Mouse (Mus musculus) MEL (cell line): ENCODE results near the gene Tmco4. TPM values are rescaled to one million over a fixed set of nuclear protein-coding genes. Genes with fewer than 3 reads are reported as not detected.
A peak's percentile ranks its signal among the peaks of the same experiment; 100 is the strongest.

Experiments
- DNase-seq: peaks from one replicate; pipeline ENCODE4 v3.0.0; 2011; ENCODE audit warnings: low read depth, low spot score
- H3K27ac ChIP-seq: 2 replicates; pipeline ENCODE4 v1.5.1; 2012; ENCODE audit warnings: low read depth, mild to moderate bottlenecking, control low read depth, low read length, moderate library complexity; ENCODE audit not compliant: control insufficient read depth
- H3K27me3 ChIP-seq, 2 experiments: fragments of 150-350 bp in 1 of 2; sonication (generic) in 1 of 2; 2 replicates each; pipeline ENCODE4 v1.6.1; 2012; ENCODE audit warnings: low read length in 2 of 2, mild to moderate bottlenecking in 2 of 2, improper control_type of control experiment in 1 of 2, moderate library complexity in 1 of 2; ENCODE audit not compliant: insufficient read depth in 2 of 2, control insufficient read depth in 1 of 2
- H3K36me3 ChIP-seq, 2 experiments: 2 replicates each; pipeline ENCODE4 v1.6.1; 2012 to 2014; ENCODE audit warnings: low read length in 2 of 2, improper control_type of control experiment in 1 of 2, inconsistent platforms in 1 of 2, mild to moderate bottlenecking in 1 of 2; ENCODE audit not compliant: insufficient read depth in 2 of 2, control insufficient read depth in 1 of 2
- H3K4me1 ChIP-seq, 2 experiments: fragments of 150-350 bp in 1 of 2; sonication (generic) in 1 of 2; 2 replicates each; pipeline ENCODE4 v1.6.1; 2012; ENCODE audit warnings: low read length in 2 of 2, improper control_type of control experiment in 1 of 2, mild to moderate bottlenecking in 1 of 2; ENCODE audit not compliant: insufficient read depth in 2 of 2, control insufficient read depth in 1 of 2
- H3K4me3 ChIP-seq, 2 experiments: fragments of 150-350 bp in 1 of 2; sonication (generic) in 1 of 2; 2 replicates each; pipeline ENCODE4 v1.5.1; 2012; ENCODE audit warnings: low read depth in 2 of 2, low read length in 2 of 2, mild to moderate bottlenecking in 2 of 2, moderate library complexity in 2 of 2, control low read depth in 1 of 2, improper control_type of control experiment in 1 of 2; ENCODE audit not compliant: control insufficient read depth in 1 of 2, insufficient read depth in 1 of 2
- H3K79me2 ChIP-seq: 2 replicates; pipeline ENCODE4 v1.6.1; 2012; ENCODE audit warnings: mild to moderate bottlenecking, low read length, moderate library complexity; ENCODE audit not compliant: control insufficient read depth, poor library complexity, insufficient read depth
- H3K9ac ChIP-seq: 2 replicates; pipeline ENCODE4 v1.6.1; 2012; ENCODE audit warnings: low read depth, mild to moderate bottlenecking, control low read depth, low read length, moderate library complexity; ENCODE audit not compliant: control insufficient read depth, poor library complexity, severe bottlenecking
- H3K9me3 ChIP-seq: fragments of 150-350 bp; sonication (generic); replicated peaks from 2 replicates; pipeline ENCODE4 v1.6.1; 2012; ENCODE audit warnings: mild to moderate bottlenecking, low read length, improper control_type of control experiment, moderate library complexity; ENCODE audit not compliant: insufficient read depth
- BHLHE40 ChIP-seq: IDR thresholded peaks from 2 replicates; pipeline ENCODE4 v1.6.1; 2012; ENCODE audit warnings: low read depth, mild to moderate bottlenecking, inconsistent platforms, low read length, improper control_type of control experiment, borderline replicate concordance
- CHD1 ChIP-seq: IDR thresholded peaks from 2 replicates; pipeline ENCODE4 v1.6.1; 2012; ENCODE audit warnings: low read depth, mild to moderate bottlenecking, inconsistent platforms, low read length, improper control_type of control experiment
- CTCF ChIP-seq, 3 experiments: IDR thresholded peaks in 2 of 3; conservative IDR thresholded peaks in 1 of 3; 2 replicates each; pipeline ENCODE4 v1.5.1; 2011 to 2012; ENCODE audit warnings: low read length in 3 of 3, low read depth in 2 of 3, mild to moderate bottlenecking in 2 of 3, improper control_type of control experiment in 1 of 3, inconsistent platforms in 1 of 3, mixed read lengths in 1 of 3, moderate library complexity in 1 of 3; ENCODE audit not compliant: control insufficient read depth in 1 of 3, insufficient read depth in 1 of 3, poor library complexity in 1 of 3, severe bottlenecking in 1 of 3
- EP300 ChIP-seq, 2 experiments: IDR thresholded peaks; 2 replicates each; pipeline ENCODE4 v1.6.1; 2011; ENCODE audit warnings: improper control_type of control experiment in 2 of 2, low read length in 2 of 2, low read depth in 1 of 2, mild to moderate bottlenecking in 1 of 2
- ETS1 ChIP-seq: IDR thresholded peaks from 2 replicates; pipeline ENCODE4 v1.6.1; 2012; ENCODE audit warnings: low read depth, mild to moderate bottlenecking, inconsistent platforms, low read length, improper control_type of control experiment, moderate library complexity
- GABPA ChIP-seq: IDR thresholded peaks from 2 replicates; pipeline ENCODE4 v1.6.1; 2012; ENCODE audit warnings: low read depth, mild to moderate bottlenecking, inconsistent platforms, low read length, improper control_type of control experiment, moderate library complexity
- JUND ChIP-seq: IDR thresholded peaks from 2 replicates; pipeline ENCODE4 v1.6.1; 2011; ENCODE audit warnings: low read depth, mild to moderate bottlenecking, improper control_type of control experiment, low read length
- MAFK ChIP-seq: IDR thresholded peaks from 2 replicates; pipeline ENCODE4 v1.6.1; 2011; ENCODE audit warnings: low read depth, mild to moderate bottlenecking, low read length, improper control_type of control experiment, borderline replicate concordance
- MEF2A ChIP-seq: IDR thresholded peaks from 2 replicates; pipeline ENCODE4 v1.6.1; 2014; ENCODE audit warnings: low read depth, mild to moderate bottlenecking, inconsistent platforms, low read length, improper control_type of control experiment; ENCODE audit not compliant: poor library complexity, insufficient replicate concordance, severe bottlenecking; ENCODE audit errors: extremely low read depth
- MYC ChIP-seq: IDR thresholded peaks from 2 replicates; pipeline ENCODE4 v1.6.1; 2011; ENCODE audit warnings: low read depth, mild to moderate bottlenecking, low read length, improper control_type of control experiment, moderate library complexity
- POLR2A ChIP-seq, 2 experiments: IDR thresholded peaks; 2 replicates each; pipeline ENCODE4 v1.6.1; 2011 to 2012; ENCODE audit warnings: low read length in 2 of 2, mild to moderate bottlenecking in 2 of 2, control low read depth in 1 of 2, improper control_type of control experiment in 1 of 2, low read depth in 1 of 2, moderate library complexity in 1 of 2; ENCODE audit not compliant: control insufficient read depth in 1 of 2, insufficient read depth in 1 of 2, poor library complexity in 1 of 2
- POLR2AphosphoS5 ChIP-seq: IDR thresholded peaks from 2 replicates; pipeline ENCODE4 v1.6.1; 2012; ENCODE audit warnings: low read depth, borderline replicate concordance, mild to moderate bottlenecking, inconsistent platforms, low read length, moderate library complexity, mixed read lengths
- RAD21 ChIP-seq: IDR thresholded peaks from 2 replicates; pipeline ENCODE4 v1.6.1; 2011; ENCODE audit warnings: mild to moderate bottlenecking, low read depth, low read length, improper control_type of control experiment
- RCOR1 ChIP-seq: IDR thresholded peaks from 2 replicates; pipeline ENCODE4 v1.6.1; 2012; ENCODE audit warnings: low read depth, mild to moderate bottlenecking, inconsistent platforms, low read length, improper control_type of control experiment
- SMC3 ChIP-seq: IDR thresholded peaks from 2 replicates; pipeline ENCODE4 v1.6.1; 2011; ENCODE audit warnings: low read depth, low read length, improper control_type of control experiment
- TBP ChIP-seq: IDR thresholded peaks from 2 replicates; pipeline ENCODE4 v1.8.0; 2011; ENCODE audit warnings: low read depth, low read length, improper control_type of control experiment
- USF1 ChIP-seq: IDR thresholded peaks from 2 replicates; pipeline ENCODE4 v1.6.1; 2014; ENCODE audit warnings: low read depth, mild to moderate bottlenecking, inconsistent platforms, low read length, improper control_type of control experiment, moderate library complexity
- ZMIZ1 ChIP-seq: IDR thresholded peaks from 2 replicates; pipeline ENCODE4 v1.6.1; 2012; ENCODE audit warnings: low read depth, mild to moderate bottlenecking, inconsistent platforms, low read length, improper control_type of control experiment, moderate library complexity
- ZNF384 ChIP-seq: IDR thresholded peaks from 2 replicates; pipeline ENCODE4 v1.6.1; 2012; ENCODE audit warnings: low read depth, mild to moderate bottlenecking, inconsistent platforms, low read length, improper control_type of control experiment
- polyA plus RNA-seq, 2 experiments: library from polyadenylated mRNA; stranded (reverse) in 1 of 2; unstranded in 1 of 2; fragments of >175 nt in 1 of 2; fragments of >200 nt in 1 of 2; gene quantifications; 2 replicates each; pipeline versions ENCODE4 v1.2.1 to v1.2.4; 2012; ENCODE audit warnings: low replicate concordance in 2 of 2, low read depth in 1 of 2; ENCODE audit not compliant: insufficient read length in 2 of 2, insufficient read depth in 1 of 2, missing spikeins in 1 of 2
- total RNA-seq: library from RNA; depleted of rRNA; stranded (reverse); fragments of 300-350 nt; gene quantifications from 2 replicates; pipeline ENCODE4 v1.2.3, GENCODE M21; 2012

Gene Tmco4
- total and polyA plus RNA-seq, 3 experiments, result 16.5 to 24.7 TPM; not detected in 1

GRCm38 (mm10) chr4:139075041-139075711 is 102.5 kb downstream of the Tmco4 start, which contains the start of gene Htr6:
Htr6 (minus strand) TSS chr4:139075570.
- DNase-seq, result no peak
- no peak within 1 kb of the TSS for H3K4me3 ChIP-seq
- H3K27me3 ChIP-seq, result no peaks in the 10 kb centered on the region
- TF ChIP-seq MAFK, result no peak
- no peak for TF ChIP-seq ETS1
- no peak for TF ChIP-seq CHD1
- no peak for TF ChIP-seq MYC
- TF ChIP-seq POLR2AphosphoS5, result no peak
- no peak for TF ChIP-seq EP300 (IDR thresholded peaks at IDR 0.05; ENCODE audit: low read depth in 1 of 2, low read length in 2 of 2)
- no peak for TF ChIP-seq RCOR1
- TF ChIP-seq JUND, result no peak
- no peak for TF ChIP-seq ZNF384
- no peak for TF ChIP-seq MEF2A
- no peak for TF ChIP-seq ZMIZ1
- no peak for TF ChIP-seq TBP
- no peak for TF ChIP-seq RAD21
- no peak for TF ChIP-seq USF1
- no peak for TF ChIP-seq POLR2A (IDR thresholded peaks at IDR 0.05; ENCODE audit: control insufficient read depth in 1 of 2, insufficient read depth in 1 of 2, low read depth in 1 of 2, low read length in 2 of 2, poor library complexity in 1 of 2)
- no peak for TF ChIP-seq BHLHE40
- H3K36me3 ChIP-seq, result no peaks in the 10 kb centered on the region
- H3K9me3 ChIP-seq, result no peaks in the 10 kb centered on the region
- H3K9ac ChIP-seq, result no peak within 1 kb of the TSS
- no peaks in the 10 kb centered on the region for H3K79me2 ChIP-seq
- H3K4me1 ChIP-seq, result no peaks in the 10 kb centered on the region
- H3K27ac ChIP-seq, result no peak within 1 kb of the TSS

GRCm38 (mm10) chr4:139075915-139076314 is 103.2 kb downstream of the Tmco4 start:
- peak; percentile 19; the same call in 1 of the 2 replicates for TF ChIP-seq SMC3
- TF ChIP-seq CTCF (IDR thresholded peaks at IDR 0.05 in 2 of 3, conservative IDR thresholded peaks at IDR 0.05 in 1 of 3; ENCODE audit: control insufficient read depth in 1 of 3, insufficient read depth in 1 of 3, low read depth in 2 of 3, low read length in 3 of 3, poor library complexity in 1 of 3, severe bottlenecking in 1 of 3), result peak in 2 of 3 experiments; percentile 23 to 36; a peak in 3 of 6 replicates
- TF ChIP-seq GABPA, result no peak
- no peaks in the 10 kb centered on the region for H3K79me2 ChIP-seq
- H3K27me3 ChIP-seq, result no peaks in the 10 kb centered on the region
- H3K4me1 ChIP-seq, result no peaks in the 10 kb centered on the region
- no peak overlapping the region for H3K27ac ChIP-seq
- DNase-seq, result no peak
- no peak overlapping the region for H3K4me3 ChIP-seq
- no peaks in the 10 kb centered on the region for H3K9me3 ChIP-seq
- H3K9ac ChIP-seq, result no peak overlapping the region
- no peaks in the 10 kb centered on the region for H3K36me3 ChIP-seq
